Mouse (Mus musculus) ovary, postnatal 36 days (tissue): ENCODE data around the gene Fntb.
A peak's percentile ranks its signal among the peaks of the same experiment; 100 is the strongest.
"Not testable (repeated sequence)": the region's sequence is repeated elsewhere in the genome, so short reads cannot be mapped to it uniquely, and the experiment has no call there.

Experiments
- DNase-seq: peaks from one replicate; pipeline ENCODE4 v3.0.0; 2022; ENCODE audit warnings: low spot score, mixed read lengths

The Fntb gene

GRCm38 (mm10) chr12:76765354-76765851 is at the start of gene Fntb, which contains the start of gene Churc1:
TSS of gene Fntb (plus strand) at chr12:76765589.
TSS of gene Churc1 (plus strand) at chr12:76765538.
- DNase-seq: peak; percentile 81

DNA sequence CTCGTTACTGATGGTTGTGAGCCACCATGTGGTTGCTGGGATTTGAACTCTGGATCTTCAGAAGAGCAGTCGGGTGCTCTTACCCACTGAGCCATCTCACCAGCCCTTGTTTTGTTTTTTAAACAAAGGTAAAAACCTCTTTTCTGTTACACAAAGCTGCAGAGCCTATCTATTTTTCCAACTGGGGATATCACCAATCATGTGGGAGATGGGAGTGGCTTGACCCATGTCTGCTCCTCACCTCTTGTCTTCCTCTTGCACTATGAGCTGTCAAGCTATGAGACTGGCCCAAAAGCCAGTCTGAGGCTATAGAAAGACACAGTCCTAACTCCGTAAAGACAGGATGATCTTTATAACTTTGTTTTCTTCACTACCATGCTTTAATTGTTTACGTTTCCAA is 47.0 kb upstream of the Fntb start:
- no peak for DNase-seq

DNA sequence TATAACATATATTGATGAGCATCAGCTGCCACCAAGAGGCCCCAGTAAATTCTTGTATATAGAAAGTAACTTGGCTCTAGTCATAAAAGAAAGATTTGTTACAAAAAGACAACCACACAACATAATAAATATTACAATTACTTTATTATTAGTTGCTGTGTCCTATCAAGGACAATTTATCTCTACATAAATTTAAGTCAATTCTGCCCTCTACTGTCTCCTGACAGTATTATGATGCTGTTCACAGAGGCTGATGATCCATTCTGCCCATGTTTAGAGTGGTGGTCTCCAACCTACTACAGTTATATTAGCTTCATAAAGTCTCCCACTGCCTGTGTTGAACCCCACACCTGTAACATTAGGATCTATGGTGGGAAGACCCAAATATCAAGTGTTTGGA is 44.8 kb upstream of the Fntb start:
- DNase-seq: no peak

DNA sequence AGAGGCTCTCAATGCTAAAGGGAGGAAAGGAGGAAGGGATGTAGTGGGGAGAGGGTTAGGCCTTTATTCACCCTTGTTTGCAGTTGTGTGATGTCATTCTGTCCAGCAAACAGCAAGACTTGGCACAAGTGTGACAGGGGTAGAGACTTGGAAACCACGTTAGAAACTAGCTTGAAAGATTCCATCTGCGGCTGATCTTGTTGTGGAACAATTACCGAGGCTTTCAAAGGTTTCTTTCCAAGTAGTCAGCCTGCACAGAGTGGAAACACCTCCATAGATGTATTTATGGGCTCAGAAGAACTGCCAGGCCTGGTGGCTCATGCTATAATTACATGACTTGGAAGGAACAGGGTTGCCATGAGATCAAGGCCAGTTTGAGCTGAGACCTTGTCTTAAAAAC is 43.4 kb upstream of the Fntb start:
- no peak for DNase-seq

DNA sequence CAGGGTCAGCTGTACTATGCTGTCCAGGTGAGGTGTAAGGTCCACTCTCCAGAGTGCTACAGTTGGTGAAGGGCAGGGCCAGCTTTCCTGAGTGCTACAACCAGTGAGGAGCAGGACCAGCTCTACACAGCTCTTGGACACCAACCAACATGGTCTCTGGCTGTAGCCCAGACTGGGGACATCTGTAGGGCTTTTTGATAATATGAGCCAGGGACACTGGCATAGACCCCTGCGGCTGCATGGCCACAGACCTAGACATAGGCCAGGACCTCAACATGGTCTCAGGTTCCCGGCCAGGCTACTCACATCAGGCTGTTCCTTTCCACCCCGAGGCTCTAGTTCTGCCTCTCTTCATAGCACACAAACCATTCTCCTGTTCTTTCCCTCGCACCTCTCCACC is 37.4 kb upstream of the Fntb start:
- DNase-seq: no peak

DNA sequence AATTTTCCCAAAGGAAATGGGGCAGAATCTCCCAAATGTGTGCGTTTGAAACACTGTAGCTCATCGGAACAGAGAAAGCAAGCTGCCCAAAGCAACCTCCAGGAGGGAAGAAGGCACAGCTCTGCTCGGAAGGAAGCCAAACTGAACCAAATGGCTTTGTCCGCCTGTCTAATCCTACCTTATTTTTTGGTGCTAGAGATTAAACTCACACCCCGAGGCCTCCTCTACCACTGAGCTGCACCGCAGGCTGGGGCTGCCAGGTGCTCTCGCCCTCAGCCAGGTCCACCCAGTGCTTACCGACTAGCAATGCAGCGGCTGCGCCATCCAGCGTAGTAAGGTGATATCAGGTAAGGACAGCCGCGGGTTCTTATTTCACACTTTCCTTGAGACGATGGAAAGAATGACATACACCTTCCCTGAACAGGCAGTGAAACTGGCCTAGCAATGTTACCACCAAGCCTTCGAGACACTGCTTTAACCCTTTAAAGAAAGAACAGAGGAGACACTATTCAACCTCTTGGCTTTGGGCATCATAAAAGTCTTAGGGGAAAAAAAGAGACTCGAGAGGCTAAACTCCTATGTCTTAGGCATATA is 14.4 kb upstream of the Fntb start:
- no peak for DNase-seq

DNA sequence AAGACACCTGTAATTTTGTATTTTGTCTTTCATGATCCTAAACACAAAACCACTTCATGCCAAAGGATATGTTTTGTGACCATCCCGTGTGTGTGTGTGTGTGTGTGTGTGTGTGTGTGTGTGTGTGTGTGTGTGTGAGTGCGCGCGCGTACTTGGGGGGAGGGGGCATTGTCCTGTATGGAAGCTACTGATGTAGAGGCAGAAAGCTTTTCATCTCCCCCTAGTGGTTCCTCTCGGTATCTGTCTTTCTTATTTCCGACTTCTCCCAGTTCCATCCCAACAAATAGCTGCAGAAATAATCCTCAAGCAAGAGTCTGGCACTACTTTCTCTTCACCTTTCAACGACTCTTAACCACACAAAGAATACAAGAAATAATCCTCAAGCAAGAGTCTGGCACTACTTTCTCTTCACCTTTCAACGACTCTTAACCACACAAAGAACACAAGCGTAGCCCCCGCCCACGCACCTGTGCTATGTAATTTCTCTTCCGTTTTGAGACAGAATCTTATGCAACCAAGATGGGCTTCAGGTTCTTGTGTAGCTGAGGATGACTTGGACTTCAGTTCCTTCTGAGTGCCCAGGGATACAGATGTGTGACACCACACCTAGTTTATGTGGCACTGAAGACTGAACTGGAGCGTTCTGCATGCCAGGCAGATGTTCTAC is 12.6 kb upstream of the Fntb start:
- no peak for DNase-seq

- no peak for DNase-seq
Measured at GRCm38 (mm10) chr12:76765901-76766630, 677 bp downstream of the Fntb start.

- no peak for DNase-seq
Measured at GRCm38 (mm10) chr12:76770841-76771500, 5.6 kb downstream of the Fntb start.

GRCm38 (mm10) chr12:76771540-76771939 is 6.2 kb downstream of the Fntb start:
- no peak for DNase-seq

GRCm38 (mm10) chr12:76774652-76775051 is 9.3 kb downstream of the Fntb start:
- no peak for DNase-seq

DNA sequence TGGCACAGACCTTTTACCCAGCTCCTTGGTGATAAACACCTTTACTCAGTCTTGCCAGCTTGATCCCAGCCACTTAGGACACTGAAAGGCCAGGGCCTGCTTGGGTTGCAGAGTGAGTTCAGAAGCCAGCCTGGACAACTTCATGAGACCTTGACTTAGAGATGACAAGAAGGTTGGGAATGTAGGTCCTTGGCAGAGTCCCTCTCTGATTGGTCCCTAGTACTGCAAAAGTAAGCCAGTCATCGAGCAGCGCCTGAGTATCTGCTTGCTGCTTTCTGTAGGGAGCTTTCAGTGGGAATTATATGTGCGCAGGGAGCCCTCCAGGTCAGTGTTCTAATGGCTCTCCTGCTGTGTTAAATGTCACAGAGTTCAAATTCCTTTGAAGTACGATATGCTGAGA is 9.7 kb downstream of the Fntb start:
- no peak for DNase-seq

GRCm38 (mm10) chr12:76776898-76777297 is 11.5 kb downstream of the Fntb start:
- DNase-seq: no peak

GRCm38 (mm10) chr12:76777845-76778244 is 12.5 kb downstream of the Fntb start:
- no peak for DNase-seq

GRCm38 (mm10) chr12:76778305-76779083 is 13.1 kb downstream of the Fntb start:
- DNase-seq: no peak

- no peak for DNase-seq
Measured at GRCm38 (mm10) chr12:76779951-76780350, 14.6 kb downstream of the Fntb start.

GRCm38 (mm10) chr12:76780639-76781468 is 15.5 kb downstream of the Fntb start:
- no peak for DNase-seq

DNA sequence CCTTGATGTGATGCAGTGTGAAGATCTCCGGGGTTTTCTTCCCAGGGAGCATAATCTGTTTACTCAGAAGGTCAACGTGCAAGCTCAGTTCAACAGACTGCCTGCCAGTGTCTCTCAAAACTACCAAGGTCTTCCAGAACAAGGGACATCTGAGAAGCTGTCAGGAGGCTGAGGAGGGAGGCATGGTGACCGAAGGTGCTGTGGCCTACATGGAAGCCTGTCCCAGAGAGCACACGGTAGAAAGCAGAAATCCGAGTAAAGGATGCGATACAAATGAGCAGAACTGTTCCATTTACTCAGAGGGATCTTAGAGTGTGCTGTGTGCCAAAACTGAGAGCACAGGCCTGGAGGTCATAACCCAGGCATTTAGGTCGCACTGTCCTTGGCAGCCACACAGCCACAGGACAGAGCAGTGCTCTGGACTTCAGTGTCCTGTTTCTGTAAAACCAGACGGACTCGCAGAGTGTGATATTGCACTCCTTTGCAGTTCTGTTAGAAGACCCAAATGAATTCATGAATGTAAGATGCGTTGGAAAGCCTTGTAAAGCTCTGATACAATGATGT is 18.7 kb downstream of the Fntb start:
- DNase-seq: no peak

DNA sequence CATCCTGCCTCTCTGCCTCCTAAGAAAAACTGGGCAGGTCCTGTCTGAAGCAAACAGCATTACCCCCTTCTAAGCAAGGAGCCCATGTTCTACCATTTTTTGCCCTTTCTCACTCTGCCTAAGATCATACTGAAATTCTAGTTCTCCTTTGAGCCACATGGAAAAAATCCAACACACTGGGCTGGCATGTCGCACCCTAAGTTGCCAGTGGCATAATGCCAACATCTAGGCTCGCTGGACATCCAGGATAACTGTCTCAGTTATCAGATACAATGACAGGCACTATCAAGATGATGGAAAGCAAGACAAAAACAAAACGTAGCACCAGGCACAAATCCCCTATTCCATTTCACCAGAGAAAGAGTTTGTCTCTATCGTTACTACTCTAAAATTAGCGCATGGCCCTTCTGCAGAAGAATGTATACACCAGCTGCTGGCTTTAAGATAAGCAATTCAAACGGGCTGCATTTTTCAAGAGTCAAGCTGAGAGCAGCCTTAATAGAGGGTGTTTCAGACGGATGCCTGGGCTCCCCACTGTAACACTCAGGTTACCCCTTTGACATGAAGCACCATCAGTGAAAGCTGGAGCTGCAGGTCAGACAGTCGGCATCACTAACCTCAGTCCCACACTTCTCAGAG is 25.2 kb downstream of the Fntb start:
- DNase-seq: no peak

GRCm38 (mm10) chr12:76792540-76792939 is 27.2 kb downstream of the Fntb start:
- not testable (repeated sequence) for DNase-seq
